Mouse (Mus musculus): ENCODE measurements around the gene Glyctk. TPM values are rescaled to one million over a fixed set of nuclear protein-coding genes. Genes with fewer than 3 reads are reported as not detected.

Gene Glyctk
- polyA plus RNA-seq, 1 experiment from 2014 or later, result 14.8 TPM

GRCm38 (mm10) chr9:106197081-106197713 is 39.3 kb upstream of the Glyctk start:
- 80% methylated on average over 3 of the region's 3 CpGs for WGBS (ENCODE audit: insufficient replicate concordance)
- Histone ChIP-seq H3K27ac (no peak overlapping the region), H3K4me3 (replicated peaks) (no peak overlapping the region), H3K4me1 (replicated peaks) (peaks cover 30% of the 10 kb centered on the region), H3K4me2 (no peak overlapping the region), H3K36me3 (peaks cover 30% of the 10 kb centered on the region), H3K9me3 (replicated peaks) (no peaks in the 10 kb centered on the region), H3K27me3 (0 out of 2 replicates have a peak, but pooled peaks cover 5% of the 10 kb centered on the region), H3K9ac (no peak overlapping the region)
- ATAC-seq (ENCODE audit: low read depth) (no peak), DNase-seq (no peak)

DNA sequence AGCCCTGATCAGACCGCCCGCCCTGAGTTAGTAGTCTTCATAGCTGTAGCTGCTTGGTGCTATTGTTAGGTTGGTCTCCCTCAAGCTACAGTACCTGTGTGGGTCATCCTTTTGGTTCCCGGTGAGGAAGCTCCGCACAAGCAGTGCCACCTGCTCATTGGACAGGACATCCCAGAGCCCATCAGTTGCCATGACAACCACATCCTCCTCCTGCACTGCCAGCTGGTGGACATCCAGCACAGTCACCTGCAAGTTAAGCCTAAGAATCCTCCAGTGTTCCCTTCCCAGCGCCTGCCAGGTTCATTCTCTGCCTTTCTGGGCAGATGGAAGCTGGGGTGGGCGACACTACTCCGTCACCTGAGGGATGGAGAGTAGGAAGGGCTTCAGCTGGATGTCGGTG is 37.8 kb upstream of the Glyctk start:
- Histone ChIP-seq H3K9me3 (replicated peaks) (no peaks in the 10 kb centered on the region), H3K4me3 (replicated peaks) (no peak overlapping the region), H3K27me3 (0 out of 2 replicates have a peak, but pooled peaks cover 5% of the 10 kb centered on the region), H3K9ac (no peak overlapping the region), H3K4me1 (replicated peaks) (peaks cover 27% of the 10 kb centered on the region), H3K27ac (no peak overlapping the region), H3K36me3 (peaks cover 45% of the 10 kb centered on the region), H3K4me2 (no peak overlapping the region)
- WGBS (ENCODE audit: insufficient replicate concordance), result 86% methylated on average over 8 of the region's 8 CpGs
- ATAC-seq (ENCODE audit: low read depth), result no peak
- no peak for DNase-seq

GRCm38 (mm10) chr9:106193930-106194807 is 36.2 kb upstream of the Glyctk start:
- 79% methylated on average over 8 of the region's 8 CpGs for WGBS (ENCODE audit: insufficient replicate concordance)
- H3K9ac ChIP-seq, result no peak overlapping the region
- ATAC-seq (ENCODE audit: low read depth), result no peak
- H3K9me3 ChIP-seq (replicated peaks), result no peaks in the 10 kb centered on the region
- peaks cover 15% of the 10 kb centered on the region for H3K4me1 ChIP-seq (replicated peaks)
- peaks cover 60% of the 10 kb centered on the region for H3K36me3 ChIP-seq
- DNase-seq, result no peak
- H3K27ac ChIP-seq, result no peak overlapping the region
- H3K27me3 ChIP-seq, result 0 out of 2 replicates have a peak, but pooled peaks cover 5% of the 10 kb centered on the region
- no peak overlapping the region for H3K4me3 ChIP-seq (replicated peaks)
- H3K4me2 ChIP-seq, result no peak overlapping the region

- H3K27me3 ChIP-seq, result 0 out of 2 replicates have a peak, but pooled peaks cover 2% of the 10 kb centered on the region
- 47% methylated on average over 1 of the region's 1 CpGs for WGBS (ENCODE audit: insufficient replicate concordance)
- no peak for DNase-seq
- H3K27ac ChIP-seq, result no peak overlapping the region
- peaks cover 72% of the 10 kb centered on the region for H3K36me3 ChIP-seq
- no peaks in the 10 kb centered on the region for H3K9me3 ChIP-seq (replicated peaks)
- H3K4me1 ChIP-seq (replicated peaks), result peaks cover 4% of the 10 kb centered on the region
- H3K9ac ChIP-seq, result no peak overlapping the region
- H3K4me2 ChIP-seq, result no peak overlapping the region
- H3K4me3 ChIP-seq (replicated peaks), result no peak overlapping the region
- ATAC-seq (ENCODE audit: low read depth), result no peak
Observed at GRCm38 (mm10) chr9:106192998-106193397, 35.1 kb upstream of the Glyctk start.

- WGBS (ENCODE audit: insufficient replicate concordance), result 83% methylated on average over 8 of the region's 8 CpGs
- Histone ChIP-seq H3K36me3 (peaks cover 81% of the 10 kb centered on the region), H3K27ac (no peak overlapping the region; the same call in 1 of the 2 replicates), H3K4me1 (replicated peaks) (no peaks in the 10 kb centered on the region; the same call in 1 of the 2 replicates), H3K4me2 (no peak overlapping the region), H3K4me3 (replicated peaks) (no peak overlapping the region), H3K9ac (no peak overlapping the region), H3K27me3 (no peaks in the 10 kb centered on the region), H3K9me3 (replicated peaks) (no peaks in the 10 kb centered on the region)
- DNase-seq (no peak), ATAC-seq (ENCODE audit: low read depth) (no peak)
Observed at GRCm38 (mm10) chr9:106192024-106192423, 34.1 kb upstream of the Glyctk start.

GRCm38 (mm10) chr9:106191355-106191754 is 33.4 kb upstream of the Glyctk start:
- no peak overlapping the region for H3K27ac ChIP-seq
- H3K4me3 ChIP-seq (replicated peaks), result no peak overlapping the region
- no peaks in the 10 kb centered on the region for H3K9me3 ChIP-seq (replicated peaks)
- peaks cover 87% of the 10 kb centered on the region for H3K36me3 ChIP-seq
- H3K4me2 ChIP-seq, result no peak overlapping the region
- no peaks in the 10 kb centered on the region; the same call in 1 of the 2 replicates for H3K4me1 ChIP-seq (replicated peaks)
- no peak overlapping the region for H3K9ac ChIP-seq
- ATAC-seq (ENCODE audit: low read depth) (no peak), DNase-seq (no peak)
- WGBS (ENCODE audit: insufficient replicate concordance), result 80% methylated on average over 1 of the region's 1 CpGs
- H3K27me3 ChIP-seq, result no peaks in the 10 kb centered on the region

- H3K9ac ChIP-seq, result no peak overlapping the region
- WGBS (ENCODE audit: insufficient replicate concordance), result 89% methylated on average over 5 of the region's 5 CpGs
- ATAC-seq (ENCODE audit: low read depth) (no peak), DNase-seq (no peak)
- no peaks in the 10 kb centered on the region for H3K4me1 ChIP-seq (replicated peaks)
- H3K27ac ChIP-seq, result no peak overlapping the region
- H3K4me2 ChIP-seq, result no peak overlapping the region
- peaks cover 99% of the 10 kb centered on the region for H3K36me3 ChIP-seq
- H3K4me3 ChIP-seq (replicated peaks), result no peak overlapping the region
- no peaks in the 10 kb centered on the region for H3K27me3 ChIP-seq
- no peaks in the 10 kb centered on the region for H3K9me3 ChIP-seq (replicated peaks)
Observed at GRCm38 (mm10) chr9:106183996-106184395, 26.1 kb upstream of the Glyctk start.

DNA sequence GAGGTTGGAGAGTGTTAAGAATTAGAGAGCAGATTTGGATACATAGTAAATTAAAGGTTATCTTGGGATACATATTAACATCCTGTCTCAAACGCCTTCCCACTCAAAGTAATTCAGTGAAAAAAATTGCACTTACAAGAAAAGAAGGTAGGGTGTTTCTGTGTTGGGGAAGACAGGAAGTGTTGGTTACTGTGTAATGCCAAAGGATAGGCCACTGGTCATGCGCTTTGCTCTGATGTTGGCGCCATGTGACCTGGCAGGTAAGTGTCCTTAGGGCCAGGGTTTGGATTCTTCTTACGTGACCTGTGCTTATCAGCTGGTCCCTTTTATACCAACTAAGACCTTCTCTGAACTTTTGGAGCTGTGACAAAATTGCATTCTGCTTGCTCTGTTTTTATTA is 24.2 kb upstream of the Glyctk start:
- Histone ChIP-seq H3K9ac (no peak overlapping the region), H3K27ac (no peak overlapping the region), H3K4me1 (replicated peaks) (no peaks in the 10 kb centered on the region), H3K4me3 (replicated peaks) (no peak overlapping the region), H3K4me2 (no peak overlapping the region), H3K27me3 (no peaks in the 10 kb centered on the region), H3K9me3 (replicated peaks) (no peaks in the 10 kb centered on the region), H3K36me3 (peaks cover 99% of the 10 kb centered on the region)
- ATAC-seq (ENCODE audit: low read depth) (no peak), DNase-seq (no peak)
- 88% methylated on average over 4 of the region's 4 CpGs for WGBS (ENCODE audit: insufficient replicate concordance)

GRCm38 (mm10) chr9:106179964-106180363 is 22.0 kb upstream of the Glyctk start:
- Histone ChIP-seq H3K27me3 (no peaks in the 10 kb centered on the region), H3K4me3 (replicated peaks) (no peak overlapping the region), H3K27ac (no peak overlapping the region), H3K4me1 (replicated peaks) (peaks cover 9% of the 10 kb centered on the region), H3K9ac (no peak overlapping the region), H3K36me3 (peaks cover 93% of the 10 kb centered on the region), H3K9me3 (replicated peaks) (no peaks in the 10 kb centered on the region), H3K4me2 (no peak overlapping the region)
- 77% methylated on average over 3 of the region's 3 CpGs for WGBS (ENCODE audit: insufficient replicate concordance)
- no peak for ATAC-seq (ENCODE audit: low read depth)
- no peak for DNase-seq

GRCm38 (mm10) chr9:106179454-106179853 is 21.5 kb upstream of the Glyctk start:
- peaks cover 88% of the 10 kb centered on the region for H3K36me3 ChIP-seq
- DNase-seq, result no peak
- no peak overlapping the region for H3K9ac ChIP-seq

GRCm38 (mm10) chr9:106177799-106178198 is 19.9 kb upstream of the Glyctk start:
- 87% methylated on average over 6 of the region's 6 CpGs for WGBS (ENCODE audit: insufficient replicate concordance)
- peaks cover 30% of the 10 kb centered on the region for H3K4me1 ChIP-seq (replicated peaks)

More at GRCm38 (mm10) chr9:106179454-106179853, 21.5 kb upstream of the Glyctk start:
- 80% methylated on average over 2 of the region's 2 CpGs for WGBS (ENCODE audit: insufficient replicate concordance)
- Histone ChIP-seq H3K4me1 (replicated peaks) (peaks cover 14% of the 10 kb centered on the region), H3K27me3 (no peaks in the 10 kb centered on the region), H3K4me3 (replicated peaks) (no peak overlapping the region), H3K27ac (no peak overlapping the region), H3K9me3 (replicated peaks) (no peaks in the 10 kb centered on the region), H3K4me2 (no peak overlapping the region)
- ATAC-seq (ENCODE audit: low read depth), result no peak

More at GRCm38 (mm10) chr9:106177799-106178198, 19.9 kb upstream of the Glyctk start:
- no peak overlapping the region for H3K4me3 ChIP-seq (replicated peaks)
- no peak overlapping the region for H3K9ac ChIP-seq
- no peak overlapping the region for H3K27ac ChIP-seq
- H3K36me3 ChIP-seq, result peaks cover 77% of the 10 kb centered on the region
- H3K4me2 ChIP-seq, result no peak overlapping the region
- DNase-seq, result no peak
- no peaks in the 10 kb centered on the region for H3K9me3 ChIP-seq (replicated peaks)
- no peak for ATAC-seq (ENCODE audit: low read depth)
- H3K27me3 ChIP-seq, result no peaks in the 10 kb centered on the region

All from liver, embryonic 13.5 days (tissue).